Mouse (Mus musculus) heart, adult 11 months (tissue): ENCODE data around the gene Dhx35.

ENCODE experiments used
- DNase-seq: peaks from one replicate; pipeline ENCODE4 v3.0.0; 2022

Gene Dhx35

GRCm38 (mm10) chr2:158794494-158795004 lies at the start of gene Dhx35:
Dhx35 (plus strand) TSS chr2:158794807.
- DNase-seq, result peak; percentile 100

GRCm38 (mm10) chr2:158745049-158745482 lies 49.5 kb upstream of the Dhx35 start:
- DNase-seq, result peak; percentile 91

GRCm38 (mm10) chr2:158746164-158746563 lies 48.4 kb upstream of the Dhx35 start:
- no peak for DNase-seq

- DNase-seq, result no peak
These were observed 45.2 kb upstream of the Dhx35 start for GRCm38 (mm10) chr2:158749366-158749765.

- no peak for DNase-seq
These were observed 34.4 kb upstream of the Dhx35 start for GRCm38 (mm10) chr2:158760231-158760630.

GRCm38 (mm10) chr2:158762339-158762738 lies 32.3 kb upstream of the Dhx35 start:
- DNase-seq, result no peak

GRCm38 (mm10) chr2:158767742-158768339 lies 26.8 kb upstream of the Dhx35 start, which contains the start of gene Fam83d:
Fam83d (plus strand) TSS chr2:158768093.
- DNase-seq, result peak; percentile 100

GRCm38 (mm10) chr2:158768350-158768749 lies 26.3 kb upstream of the Dhx35 start:
- no peak for DNase-seq

GRCm38 (mm10) chr2:158768771-158769170 lies 25.8 kb upstream of the Dhx35 start:
- DNase-seq, result no peak

- DNase-seq, result no peak
These were observed 24.4 kb upstream of the Dhx35 start for GRCm38 (mm10) chr2:158770126-158770757.

- DNase-seq, result no peak
These were observed 23.4 kb upstream of the Dhx35 start for GRCm38 (mm10) chr2:158771066-158771763.

GRCm38 (mm10) chr2:158772808-158773207 lies 21.8 kb upstream of the Dhx35 start:
- no peak for DNase-seq

- DNase-seq, result no peak
These were observed 19.7 kb upstream of the Dhx35 start for GRCm38 (mm10) chr2:158774886-158775285.

- no peak for DNase-seq
These were observed 17.9 kb upstream of the Dhx35 start for GRCm38 (mm10) chr2:158776716-158777115.

- no peak for DNase-seq
These were observed 17.1 kb upstream of the Dhx35 start for GRCm38 (mm10) chr2:158777490-158777889.

GRCm38 (mm10) chr2:158778349-158778748 lies 16.3 kb upstream of the Dhx35 start:
- DNase-seq, result no peak

GRCm38 (mm10) chr2:158781126-158781525 lies 13.5 kb upstream of the Dhx35 start:
- no peak for DNase-seq

- no peak for DNase-seq
These were observed 7.4 kb upstream of the Dhx35 start for GRCm38 (mm10) chr2:158786927-158787795.

GRCm38 (mm10) chr2:158795043-158795442 lies 436 bp downstream of the Dhx35 start:
- DNase-seq, result no peak

GRCm38 (mm10) chr2:158795875-158796274 lies 1.3 kb downstream of the Dhx35 start:
- no peak for DNase-seq

- DNase-seq, result no peak
These were observed 4.7 kb downstream of the Dhx35 start for GRCm38 (mm10) chr2:158799328-158799727.

- no peak for DNase-seq
These were observed 6.2 kb downstream of the Dhx35 start for GRCm38 (mm10) chr2:158800788-158801187.

- no peak for DNase-seq
These were observed 9.0 kb downstream of the Dhx35 start for GRCm38 (mm10) chr2:158803575-158803974.
